Mouse (Mus musculus): ENCODE data around the gene Sema6d.
"Not testable (repeated sequence)": the region's sequence is repeated elsewhere in the genome, so short reads cannot be mapped to it uniquely, and the experiment has no call there.

The Sema6d gene

DNA sequence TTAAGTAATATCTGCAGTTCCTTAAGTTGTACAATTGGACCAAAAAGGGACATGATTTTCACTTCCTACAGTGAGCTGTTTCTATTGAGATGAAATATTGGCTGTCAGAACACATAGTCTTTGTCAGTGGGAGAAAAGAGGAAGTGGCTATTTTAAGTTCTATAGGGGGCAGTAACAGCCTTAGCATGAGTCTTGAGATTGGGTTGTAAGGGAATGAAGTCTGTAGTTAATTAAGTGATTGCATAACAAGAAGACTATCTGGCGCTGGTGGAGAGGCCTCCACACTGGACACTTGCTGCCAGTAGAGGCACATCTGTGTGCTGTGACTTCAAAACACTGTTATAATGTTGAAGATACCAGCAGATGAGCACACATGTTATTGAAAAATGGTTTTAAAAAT lies 209.1 kb downstream of the Sema6d start:
- peak; percentile 24 to 57 for DNase-seq

DNA sequence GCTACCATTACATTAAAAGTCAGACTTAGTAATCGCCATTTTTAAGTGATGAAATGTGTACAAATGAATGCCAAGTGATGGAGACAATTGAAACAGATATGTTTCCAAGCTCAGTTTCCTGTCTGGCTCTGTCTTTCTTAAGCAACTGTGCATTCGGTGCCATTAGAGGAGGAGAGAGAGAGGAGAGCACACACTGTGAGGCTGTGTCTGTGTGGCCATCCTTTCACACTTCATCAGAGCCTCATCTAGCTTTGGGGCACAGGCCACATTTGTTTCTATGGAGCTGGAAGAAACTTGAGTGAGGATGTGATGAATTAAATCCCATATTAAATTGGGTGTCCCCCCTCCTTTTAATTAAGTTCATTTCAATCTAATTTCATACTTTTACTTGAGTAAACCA lies 218.8 kb downstream of the Sema6d start:
- no peak for DNase-seq

DNA sequence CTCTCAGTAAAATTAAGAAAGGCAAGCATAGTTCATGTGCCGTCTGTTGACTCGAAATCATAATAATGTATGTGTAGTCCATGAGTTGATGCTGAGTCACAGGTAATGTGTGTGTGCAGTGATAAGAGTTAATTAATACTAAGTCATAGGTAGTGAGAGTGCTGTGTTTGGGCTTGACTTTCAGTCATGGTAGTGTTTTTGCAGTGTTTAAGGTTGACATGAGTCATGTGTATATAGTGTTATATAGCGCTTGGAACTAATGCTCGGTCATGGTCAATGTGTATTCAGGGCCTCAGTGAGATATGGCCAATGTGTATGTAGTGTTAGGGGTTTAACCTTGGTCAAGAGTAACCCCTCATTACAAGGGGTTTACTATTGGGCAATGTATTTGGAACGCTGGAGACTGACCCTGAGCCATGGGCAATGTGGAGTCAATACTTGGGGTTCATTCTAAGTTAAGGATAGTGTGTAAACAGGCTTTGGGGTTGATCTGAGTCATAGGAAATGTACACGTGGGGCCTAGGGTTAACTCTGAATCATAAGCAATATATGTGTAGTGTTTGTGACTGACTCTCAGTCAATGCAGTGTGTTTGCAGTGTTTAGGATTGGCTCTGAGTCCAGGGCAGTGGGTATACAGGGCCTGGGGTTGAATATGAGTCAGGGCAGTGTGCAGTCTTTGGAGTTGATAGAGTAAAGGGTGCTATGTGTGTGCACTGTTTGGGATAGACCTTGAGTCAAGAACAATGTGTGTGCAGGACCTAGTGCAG lies 219.8 kb downstream of the Sema6d start:
- no peak for DNase-seq

GRCm38 (mm10) chr2:124322528-124323215 lies 232.9 kb downstream of the Sema6d start:
- no peak for DNase-seq

GRCm38 (mm10) chr2:124324107-124324724 lies 234.4 kb downstream of the Sema6d start:
- DNase-seq, result peak in 1 of 2 experiments; percentile 29

DNA sequence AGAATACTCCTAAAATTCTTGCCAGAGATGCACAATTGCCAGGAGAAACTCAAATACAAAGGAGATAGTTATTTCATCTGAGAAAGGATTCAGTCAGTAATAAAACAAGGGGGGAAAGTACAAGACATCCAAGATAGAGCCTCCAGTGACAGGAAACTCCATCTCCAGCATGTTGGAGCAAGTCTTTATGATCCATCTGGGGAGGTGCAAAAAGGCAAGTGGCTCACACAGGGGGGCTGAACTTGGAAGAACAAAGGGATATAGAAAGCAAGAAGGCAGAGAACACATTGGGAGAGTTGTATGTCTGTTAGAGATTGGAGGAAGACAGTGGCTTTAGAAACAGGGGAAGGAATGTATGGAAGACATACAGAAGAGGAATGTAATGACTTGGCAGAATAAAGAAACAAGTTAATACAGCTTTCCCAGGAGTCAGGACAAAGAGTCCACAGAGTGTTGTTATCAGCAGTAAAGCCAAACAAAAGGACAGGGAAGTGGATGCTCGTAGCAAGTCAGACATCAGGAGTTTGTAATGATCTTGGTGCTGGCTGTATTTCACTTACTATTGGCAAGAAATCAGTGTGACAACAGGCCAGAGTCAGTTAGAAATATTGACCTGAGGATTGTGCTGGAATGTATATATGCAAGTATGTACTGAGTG lies 239.8 kb downstream of the Sema6d start:
- no peak for DNase-seq

DNA sequence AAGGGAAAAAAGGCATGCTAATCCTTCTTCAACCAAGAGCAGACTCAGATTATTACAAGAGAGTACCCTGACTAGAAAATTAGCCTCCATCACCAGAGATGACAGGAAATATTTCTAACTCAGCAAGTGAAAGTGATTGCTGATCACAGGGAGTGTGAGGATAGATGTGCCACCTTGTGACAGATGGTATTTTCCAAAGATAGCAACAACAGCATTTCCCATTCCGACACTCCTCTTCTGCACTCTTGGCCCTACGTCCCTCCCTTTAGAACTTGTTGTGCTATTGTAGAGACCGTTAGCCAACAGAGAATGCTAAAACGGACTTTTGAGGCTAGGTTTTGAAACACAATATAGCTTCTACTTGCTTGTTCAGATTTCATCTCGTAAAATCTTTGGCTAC lies 243.1 kb downstream of the Sema6d start:
- no peak for DNase-seq

- not testable (repeated sequence) for DNase-seq
Observed at GRCm38 (mm10) chr2:124334655-124335054, 244.9 kb downstream of the Sema6d start.

GRCm38 (mm10) chr2:124338296-124338695 lies 248.5 kb downstream of the Sema6d start:
- DNase-seq, result no peak

DNA sequence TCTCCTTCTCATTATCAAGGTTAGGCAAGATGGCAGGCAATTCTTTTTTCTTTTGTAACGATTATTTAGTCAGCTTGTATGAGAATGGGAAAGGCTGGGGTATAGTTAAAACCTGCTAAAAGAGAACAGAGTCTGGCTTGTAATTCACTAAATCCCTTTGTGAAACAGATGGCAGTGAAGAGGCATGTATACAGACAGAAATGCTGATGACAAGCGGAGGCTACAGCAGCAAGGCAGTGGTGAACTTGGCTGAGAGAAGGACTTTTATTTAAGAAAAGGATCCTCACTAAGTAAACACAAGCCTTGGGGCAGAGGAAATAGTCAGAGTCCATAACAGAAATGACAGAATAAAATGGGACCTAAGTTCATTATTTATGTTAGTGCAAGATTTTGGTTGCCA lies 264.4 kb downstream of the Sema6d start:
- DNase-seq, result no peak

DNA sequence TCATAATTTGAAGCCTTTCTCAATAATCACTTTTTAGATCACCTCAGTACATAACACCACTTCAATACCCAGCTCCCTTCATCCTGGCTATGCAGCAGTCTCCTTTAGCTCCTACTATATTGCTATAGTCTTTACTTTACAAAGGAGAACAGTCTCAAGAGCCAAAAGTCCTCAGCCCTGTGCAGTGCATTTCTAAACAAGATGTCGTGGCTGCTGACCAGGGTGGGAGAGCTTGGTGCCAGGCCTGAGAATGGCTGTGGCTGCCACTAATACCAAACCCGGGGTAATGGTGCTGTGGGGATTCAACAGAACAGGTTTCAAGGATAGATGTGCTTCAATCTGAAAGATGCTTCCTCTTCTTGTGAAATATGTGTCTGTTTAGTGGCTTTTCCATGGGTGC lies 264.9 kb downstream of the Sema6d start:
- DNase-seq, result no peak

GRCm38 (mm10) chr2:124369291-124369690 lies 279.5 kb downstream of the Sema6d start:
- no peak for DNase-seq

GRCm38 (mm10) chr2:124369991-124370390 lies 280.2 kb downstream of the Sema6d start:
- DNase-seq, result peak; percentile 46 to 74

DNA sequence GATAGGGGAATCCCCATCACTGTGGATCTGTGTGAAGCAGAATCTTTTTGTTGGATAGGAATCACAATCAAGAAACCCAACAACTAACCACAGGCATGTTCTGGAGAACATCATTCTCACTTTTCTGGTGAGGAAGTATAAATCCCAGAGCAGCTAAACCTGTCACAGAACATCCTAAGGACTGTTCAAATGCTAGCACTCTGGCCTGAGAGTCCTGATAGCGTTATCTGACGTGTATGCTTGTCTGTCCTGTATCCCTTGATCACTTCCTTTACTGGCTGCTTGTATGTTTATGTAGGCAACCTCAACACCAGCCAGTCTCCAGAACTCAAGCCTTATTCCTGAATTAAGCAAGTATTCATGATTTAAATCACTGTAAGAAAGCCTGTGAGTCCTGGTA lies 281.6 kb downstream of the Sema6d start:
- DNase-seq, result no peak

DNA sequence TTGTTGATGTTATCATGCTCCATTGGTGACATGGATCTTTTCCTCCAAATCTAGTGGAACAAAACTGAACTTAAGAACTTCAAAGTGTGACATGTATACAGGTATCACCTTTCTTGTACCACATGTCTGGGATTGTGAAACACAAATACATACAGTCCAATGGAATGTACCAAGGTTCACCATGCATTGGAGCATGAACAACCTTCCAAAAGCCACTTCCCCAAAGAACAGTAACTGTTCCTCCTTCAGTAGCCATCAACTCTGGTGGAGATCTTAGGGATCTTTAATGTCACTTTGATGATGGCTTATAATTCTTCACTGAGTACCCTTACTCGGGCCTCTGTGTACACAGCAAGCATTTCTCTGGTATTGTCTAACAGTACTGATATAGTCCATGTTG lies 295.3 kb downstream of the Sema6d start:
- DNase-seq, result no peak

DNA sequence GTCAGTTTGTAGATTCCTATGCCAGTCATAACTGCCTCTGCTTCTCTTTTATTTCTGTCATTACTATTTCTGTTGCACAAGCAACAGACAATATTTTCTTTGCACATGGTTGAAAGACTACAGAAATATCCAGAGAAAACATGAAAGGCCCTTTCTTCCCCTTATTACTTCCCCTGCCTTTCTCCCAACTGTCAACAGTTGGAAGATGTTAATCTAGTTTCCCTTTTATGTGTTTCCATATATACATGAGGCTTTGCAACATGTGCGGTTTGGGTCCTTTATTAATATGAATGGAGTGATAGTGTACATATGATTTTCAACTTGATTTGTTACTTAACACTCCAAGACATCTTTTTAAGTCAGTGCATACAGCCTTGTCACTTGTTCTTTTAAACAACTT lies 296.0 kb downstream of the Sema6d start:
- DNase-seq, result no peak

DNA sequence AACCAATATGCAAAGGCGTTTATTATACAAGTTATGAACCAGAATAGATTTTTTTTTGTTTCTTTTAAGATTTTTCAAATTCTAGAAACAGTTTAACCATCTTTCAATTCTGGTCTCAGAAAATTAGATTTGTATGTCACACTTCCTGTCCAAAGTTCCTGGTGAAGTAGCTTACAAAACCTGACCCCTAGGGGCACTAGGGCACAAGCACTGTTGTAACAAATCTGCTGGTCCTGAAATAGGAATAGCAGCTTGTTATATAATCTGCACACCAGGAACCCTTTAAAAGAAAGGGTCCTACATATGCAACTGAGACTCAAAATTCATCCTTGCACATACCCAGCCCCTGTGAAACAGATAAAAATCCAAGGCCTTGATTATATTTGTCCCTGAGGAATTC lies 298.5 kb downstream of the Sema6d start:
- DNase-seq, result no peak

- DNase-seq, result no peak
Observed at GRCm38 (mm10) chr2:124396733-124397132, 307.0 kb downstream of the Sema6d start.

- no peak for DNase-seq
Observed at GRCm38 (mm10) chr2:124397304-124397703, 307.5 kb downstream of the Sema6d start.

- DNase-seq, result no peak
Observed at GRCm38 (mm10) chr2:124399611-124400010, 309.8 kb downstream of the Sema6d start.

GRCm38 (mm10) chr2:124401727-124402380 lies 312.1 kb downstream of the Sema6d start:
- DNase-seq, result no peak

DNA sequence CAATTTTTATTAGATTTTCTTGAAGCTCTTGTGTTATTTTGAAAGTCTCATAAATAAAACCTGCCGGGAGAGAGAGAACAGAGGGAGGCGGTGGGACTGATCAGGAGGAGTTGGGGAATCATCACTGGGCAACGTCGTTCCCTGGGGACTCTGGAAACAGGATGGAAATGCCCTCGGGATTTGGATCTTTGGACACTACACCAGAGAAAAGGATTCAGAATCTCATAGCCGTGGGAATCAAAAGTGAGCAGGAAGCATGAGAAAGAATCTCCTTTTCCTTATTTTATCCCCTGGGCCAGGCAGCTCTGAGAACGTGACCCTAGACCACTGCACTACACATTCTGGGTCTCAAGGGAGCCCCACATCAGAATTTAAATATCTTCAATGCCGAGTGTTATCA lies 313.8 kb downstream of the Sema6d start:
- DNase-seq, result no peak

- DNase-seq, result no peak
Observed at GRCm38 (mm10) chr2:124403981-124404380, 314.2 kb downstream of the Sema6d start.
